Mouse (Mus musculus): ENCODE data around the gene Exosc1.
A peak's percentile ranks its signal among the peaks of the same experiment; 100 is the strongest.

The Exosc1 gene

DNA sequence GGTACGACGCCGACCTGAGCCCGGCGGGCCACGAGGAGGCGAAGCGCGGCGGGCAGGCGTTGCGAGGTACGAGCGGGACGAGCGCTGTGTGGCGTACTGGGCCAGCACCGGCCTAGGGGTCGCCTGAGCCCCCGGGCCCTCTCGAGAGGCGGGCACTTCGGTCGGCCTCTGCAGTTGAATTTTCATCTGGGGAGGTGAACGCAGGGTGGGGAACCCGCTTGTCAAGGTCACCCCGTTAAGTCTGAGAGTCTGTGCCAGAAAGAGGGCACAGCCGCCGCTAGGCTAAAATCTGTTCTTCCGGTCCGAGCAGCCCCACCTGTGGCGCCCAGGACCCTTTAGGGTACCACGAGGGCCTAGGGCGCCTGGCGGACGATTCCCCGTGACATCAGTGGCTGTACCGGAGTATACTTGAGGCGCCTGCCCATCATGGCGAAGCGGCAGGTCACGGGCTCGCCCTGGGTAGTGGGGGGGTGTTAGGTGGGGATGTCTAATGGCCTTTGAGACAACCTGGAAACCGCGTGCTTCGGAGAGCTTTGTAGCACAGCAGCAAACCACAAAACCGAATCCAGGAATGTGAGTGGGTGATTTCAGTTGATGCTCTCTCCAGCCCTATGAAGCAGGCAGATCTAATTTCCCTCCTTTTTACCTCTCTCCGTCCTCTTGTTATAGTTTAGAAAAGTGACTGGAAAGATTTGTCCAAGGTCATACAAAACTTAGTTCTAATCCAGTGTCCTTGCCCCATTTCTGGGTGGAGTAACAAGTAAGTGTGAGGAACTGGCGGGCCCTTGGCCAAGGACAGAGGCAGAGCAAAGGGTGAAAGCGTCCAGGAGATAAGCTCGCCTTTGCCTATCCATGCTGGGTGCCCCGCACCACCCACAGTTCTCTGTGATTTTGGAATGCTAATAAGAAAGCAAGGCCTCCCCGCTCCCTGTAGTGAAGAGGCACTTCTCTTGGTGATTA is 20.8 kb downstream of the Exosc1 start:
- DNase-seq, result peak; percentile 57 to 68

- DNase-seq, result peak; percentile 97 to 98
These were observed 21.8 kb downstream of the Exosc1 start, which contains the start of gene Pgam1 for GRCm38 (mm10) chr19:41911178-41912073. Gene Pgam1 (plus strand): TSS chr19:41911923.

- peak in 1 of 2 experiments; percentile 46 for DNase-seq
These were observed 22.8 kb downstream of the Exosc1 start for GRCm38 (mm10) chr19:41910396-41910795.

DNA sequence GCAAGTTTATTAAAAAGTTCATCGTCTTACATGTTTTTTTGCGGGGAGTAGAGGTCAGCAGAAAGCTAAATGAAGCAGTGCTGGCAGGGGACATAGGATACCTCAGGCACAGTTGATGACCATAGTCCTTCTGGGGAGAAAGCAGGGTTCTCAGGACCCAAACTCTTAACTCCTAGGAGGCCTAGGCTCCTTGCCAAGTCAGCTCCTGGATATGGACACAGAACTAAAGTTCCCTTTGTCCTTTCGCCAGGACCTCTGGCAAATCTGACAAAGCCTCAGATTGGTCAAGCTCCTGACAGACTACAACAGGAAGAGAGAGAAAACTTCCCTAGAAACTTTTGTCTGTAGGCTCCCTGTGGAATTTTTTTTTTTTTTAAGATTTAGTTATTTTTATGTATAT is 24.5 kb downstream of the Exosc1 start:
- peak in 1 of 2 experiments; percentile 68 for DNase-seq

DNA sequence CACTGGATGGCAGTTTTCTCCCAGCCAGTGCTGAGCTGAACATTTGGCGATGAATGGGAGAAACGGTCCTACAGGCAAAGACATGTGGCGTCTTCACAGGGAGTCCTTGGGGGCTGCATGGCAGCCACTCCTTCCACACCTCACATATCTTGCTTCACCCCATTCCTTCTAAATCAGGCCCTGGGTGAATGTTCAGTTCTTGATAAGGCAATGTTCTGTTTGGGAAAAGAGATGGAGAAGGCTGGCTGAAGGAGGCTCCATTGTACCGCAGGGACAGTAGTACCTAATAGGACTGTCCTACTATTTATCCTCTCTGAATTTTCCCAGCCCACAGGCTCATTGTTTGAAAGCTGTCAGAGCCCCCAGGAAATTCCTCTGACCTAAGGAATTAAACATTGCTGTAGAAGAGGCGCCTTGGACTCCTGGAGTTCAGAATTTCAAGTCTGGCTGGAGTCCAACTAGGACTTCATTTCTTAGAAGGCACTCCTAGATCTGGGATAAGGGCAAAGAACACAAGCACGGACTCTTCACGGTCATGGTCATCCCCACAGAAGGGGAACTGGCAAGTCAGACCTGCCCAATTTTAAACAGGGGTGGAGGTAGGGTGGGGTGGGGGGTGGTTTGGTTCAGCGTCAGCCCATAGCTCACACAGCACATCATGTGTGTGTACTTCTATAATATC is 26.0 kb downstream of the Exosc1 start:
- DNase-seq, result peak; percentile 53 to 61

- no peak for DNase-seq
These were observed 26.7 kb downstream of the Exosc1 start for GRCm38 (mm10) chr19:41906311-41907078.

DNA sequence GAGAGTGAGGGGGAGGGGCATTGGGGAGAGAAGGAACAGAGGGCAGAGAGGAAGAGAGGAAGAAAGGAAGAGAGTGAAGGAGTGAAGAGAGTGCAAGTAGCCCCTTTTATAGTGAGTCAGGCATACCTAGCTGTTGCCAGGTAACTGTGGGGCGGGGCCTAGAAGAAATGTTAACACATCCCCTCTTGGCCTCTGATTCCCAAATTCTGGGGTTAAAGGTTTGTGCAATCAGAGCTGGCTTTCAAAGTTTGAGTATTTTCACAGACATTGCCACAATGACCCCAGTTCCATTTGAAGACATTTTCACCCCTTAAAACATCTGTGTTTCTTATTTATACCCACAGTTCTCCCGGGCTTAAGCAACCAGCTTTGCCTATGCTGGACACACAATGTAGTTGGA is 28.0 kb downstream of the Exosc1 start:
- DNase-seq, result no peak

DNA sequence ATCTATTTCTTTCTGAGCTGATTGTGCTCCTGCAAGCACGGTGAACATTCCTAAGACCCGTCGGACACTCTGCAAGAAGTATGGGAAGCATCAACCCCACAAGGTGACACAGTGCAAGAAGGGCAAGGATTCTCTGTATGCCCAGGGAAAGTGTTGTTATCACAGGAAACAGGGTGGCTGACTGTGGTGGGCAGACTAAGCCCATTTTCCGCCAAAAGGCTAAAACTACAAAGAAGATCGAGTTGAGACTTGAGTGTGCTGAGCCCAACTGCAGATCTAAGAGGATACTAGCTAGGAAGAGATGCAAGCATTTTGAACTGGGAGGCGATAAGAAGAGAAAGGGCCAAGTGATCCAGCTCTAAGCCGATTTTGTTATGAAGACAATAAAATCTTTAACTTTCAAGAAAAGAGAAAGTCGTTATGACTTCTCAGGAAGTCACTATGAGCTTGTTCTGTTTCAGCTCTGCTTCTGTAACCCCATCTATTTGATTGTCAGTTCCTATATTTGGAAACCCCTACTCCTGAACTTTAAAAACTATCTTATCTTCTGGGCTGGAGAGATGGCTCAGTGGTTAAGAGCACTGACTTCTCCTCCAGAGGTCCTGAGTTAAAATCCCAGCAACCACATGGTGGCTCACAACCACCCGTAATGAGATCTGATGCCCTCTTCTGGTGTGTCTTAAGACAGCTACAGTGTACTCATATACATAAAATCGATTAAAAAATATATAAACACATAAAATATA is 30.2 kb downstream of the Exosc1 start:
- DNase-seq, result no peak

- no peak for DNase-seq
These were observed 31.5 kb downstream of the Exosc1 start for GRCm38 (mm10) chr19:41901696-41902095.

DNA sequence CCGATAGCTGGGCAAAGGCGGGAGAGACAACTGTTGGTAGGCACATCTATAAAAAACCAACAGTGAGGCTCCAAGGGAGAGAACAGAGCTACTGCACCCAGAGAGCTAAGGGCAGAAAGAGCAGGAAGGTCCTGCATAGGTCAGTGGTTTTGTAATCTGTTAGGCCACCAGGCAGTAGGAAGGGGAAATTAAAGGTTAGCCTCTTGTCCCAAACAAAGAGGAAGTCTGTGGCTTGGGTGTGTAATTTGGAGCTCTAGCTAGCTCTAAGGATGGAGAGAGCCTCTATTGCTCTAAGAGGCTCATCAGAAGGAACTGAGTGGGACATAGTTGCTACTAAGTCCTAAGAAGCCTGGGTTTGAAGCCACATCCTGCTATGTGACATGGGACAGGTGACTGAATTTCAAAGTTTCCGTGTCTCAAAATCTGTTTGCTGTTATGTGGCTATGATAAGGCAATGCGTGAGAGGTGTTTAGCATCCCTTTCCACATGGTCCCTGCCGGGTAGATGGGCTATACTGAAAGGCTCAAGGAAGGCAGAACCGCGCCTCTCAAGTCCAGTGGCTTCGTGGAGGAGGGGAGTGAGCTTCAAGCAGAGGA is 32.6 kb downstream of the Exosc1 start:
- DNase-seq, result no peak

GRCm38 (mm10) chr19:41898860-41899259 is 34.4 kb downstream of the Exosc1 start:
- peak; percentile 54 to 55 for DNase-seq

DNA sequence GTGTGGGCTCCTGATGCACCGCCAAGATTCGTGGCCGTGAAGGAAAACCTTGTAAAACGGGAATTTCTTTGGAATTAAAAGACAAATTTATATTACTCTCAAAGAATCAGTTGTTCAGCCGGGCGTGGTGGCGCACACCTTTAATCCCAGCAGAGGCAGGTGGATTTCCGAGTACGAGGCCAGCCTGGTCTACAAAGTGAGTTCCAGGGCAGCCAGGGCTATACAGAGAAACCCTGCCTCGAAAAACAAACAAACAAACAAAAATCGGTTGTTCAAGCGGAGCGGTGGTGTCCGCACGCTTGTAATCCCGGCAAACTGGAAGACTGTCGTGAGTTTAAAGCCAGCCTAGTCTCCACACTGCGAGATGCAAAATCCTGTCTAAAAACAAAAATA is 36.9 kb downstream of the Exosc1 start:
- DNase-seq, result no peak

DNA sequence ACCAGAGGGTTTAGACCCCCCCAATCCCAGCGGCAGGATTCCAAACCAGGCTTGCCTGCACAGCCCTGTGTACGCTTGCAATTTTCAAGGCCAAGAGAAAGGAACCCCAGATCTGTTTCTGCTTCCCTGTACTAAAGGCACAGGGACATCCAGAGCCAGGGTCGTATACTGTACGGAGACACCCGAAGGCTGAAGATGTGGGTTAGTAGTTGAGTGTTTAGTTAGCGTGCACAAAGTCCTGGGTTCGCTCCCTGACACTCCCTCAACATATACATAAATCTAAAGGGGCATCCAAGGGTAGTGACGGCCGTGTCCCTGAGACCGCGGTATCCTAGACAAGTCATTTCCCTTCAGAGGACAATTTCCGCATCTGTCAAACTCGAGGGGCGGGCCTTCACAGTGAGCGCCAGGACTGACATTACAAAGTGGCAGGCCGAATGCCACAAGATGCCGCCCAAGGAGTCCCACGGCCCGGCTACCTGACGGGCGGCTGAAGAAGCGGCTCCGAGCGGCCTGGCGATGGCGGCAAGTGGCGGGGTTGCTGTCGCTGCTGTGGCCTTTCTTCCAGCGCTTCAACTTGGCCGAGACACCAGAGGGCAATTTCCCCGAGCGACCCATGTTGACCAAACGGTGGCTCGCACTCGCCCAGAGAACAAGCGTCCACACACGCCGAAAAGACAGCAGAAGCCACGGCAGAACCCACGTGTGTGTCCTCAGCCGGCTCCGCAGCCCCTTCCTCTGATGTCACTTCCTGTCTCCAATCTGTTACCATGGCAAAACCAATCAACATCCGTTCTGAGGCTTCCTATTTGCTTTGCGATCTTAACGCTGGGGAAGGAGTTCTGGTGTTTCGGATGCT is 37.5 kb downstream of the Exosc1 start, which contains the start of gene Rrp12:
Rrp12 (minus strand) TSS at position 714 of the 859 bp plus-strand sequence.
- peak; percentile 84 to 93 for DNase-seq

GRCm38 (mm10) chr19:41894959-41895358 is 38.3 kb downstream of the Exosc1 start:
- no peak for DNase-seq

DNA sequence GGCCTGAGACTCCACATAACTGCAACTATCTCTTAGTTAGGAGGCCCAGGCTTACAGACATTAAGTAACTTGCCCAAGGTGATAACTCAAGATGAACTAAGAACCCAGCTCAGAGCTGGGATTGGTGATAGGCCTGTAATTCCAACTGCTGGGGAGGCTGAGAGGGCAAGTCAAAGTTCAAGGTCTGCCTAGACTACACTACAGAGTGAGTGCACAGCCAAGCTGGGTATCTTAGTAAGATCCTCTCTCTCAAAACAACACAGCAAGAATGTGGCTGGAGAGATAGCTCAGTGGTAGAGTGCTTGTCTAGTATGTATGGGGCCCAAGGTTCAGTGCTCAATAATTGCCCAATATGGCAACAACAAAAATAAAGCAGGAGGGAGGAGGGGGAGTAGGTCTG is 45.0 kb downstream of the Exosc1 start:
- DNase-seq, result no peak

GRCm38 (mm10) chr19:41883882-41884281 is 49.3 kb downstream of the Exosc1 start:
- DNase-seq, result no peak

DNA sequence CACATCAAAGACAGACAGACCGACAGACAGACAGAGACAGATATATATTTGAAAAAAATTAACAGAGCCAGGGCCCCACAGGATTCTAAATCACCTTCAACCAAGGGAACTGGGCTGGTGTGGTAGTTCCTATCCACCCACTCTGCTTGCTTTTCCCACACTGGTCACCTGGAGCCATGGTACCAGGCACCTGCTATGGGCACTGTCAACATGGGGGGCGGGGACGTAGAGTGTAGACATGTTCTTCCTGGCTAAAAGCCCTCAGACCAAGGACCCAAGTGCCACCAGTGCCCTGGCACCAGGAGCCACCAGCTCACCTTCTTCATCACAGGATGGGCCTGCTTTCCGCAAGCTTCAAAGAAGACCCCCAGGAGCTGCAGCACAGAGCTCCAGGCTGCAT is 51.4 kb downstream of the Exosc1 start:
- no peak for DNase-seq

DNA sequence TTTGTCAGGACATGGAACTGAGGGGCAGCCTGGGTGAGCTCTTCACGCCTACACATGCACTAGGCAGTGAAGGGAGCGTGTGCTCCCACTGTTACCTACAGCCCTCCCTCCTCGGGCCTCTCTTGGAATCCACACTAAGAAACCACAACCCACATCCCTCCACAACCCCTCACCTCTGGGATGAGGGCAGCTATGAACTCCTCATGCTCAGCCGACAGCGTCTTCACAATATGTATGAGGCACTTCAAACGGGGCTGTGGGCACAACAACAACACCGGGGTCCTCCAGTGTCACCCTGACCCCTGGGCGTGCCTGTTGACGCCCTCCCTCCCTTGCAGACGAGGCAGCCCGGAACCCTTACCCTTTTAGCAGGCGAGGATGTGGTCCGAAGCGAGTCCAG is 58.9 kb downstream of the Exosc1 start:
- no peak for DNase-seq

Data from kidney, postnatal 36 days (tissue).